Mouse (Mus musculus): ENCODE results near the gene Lpp.

DNA sequence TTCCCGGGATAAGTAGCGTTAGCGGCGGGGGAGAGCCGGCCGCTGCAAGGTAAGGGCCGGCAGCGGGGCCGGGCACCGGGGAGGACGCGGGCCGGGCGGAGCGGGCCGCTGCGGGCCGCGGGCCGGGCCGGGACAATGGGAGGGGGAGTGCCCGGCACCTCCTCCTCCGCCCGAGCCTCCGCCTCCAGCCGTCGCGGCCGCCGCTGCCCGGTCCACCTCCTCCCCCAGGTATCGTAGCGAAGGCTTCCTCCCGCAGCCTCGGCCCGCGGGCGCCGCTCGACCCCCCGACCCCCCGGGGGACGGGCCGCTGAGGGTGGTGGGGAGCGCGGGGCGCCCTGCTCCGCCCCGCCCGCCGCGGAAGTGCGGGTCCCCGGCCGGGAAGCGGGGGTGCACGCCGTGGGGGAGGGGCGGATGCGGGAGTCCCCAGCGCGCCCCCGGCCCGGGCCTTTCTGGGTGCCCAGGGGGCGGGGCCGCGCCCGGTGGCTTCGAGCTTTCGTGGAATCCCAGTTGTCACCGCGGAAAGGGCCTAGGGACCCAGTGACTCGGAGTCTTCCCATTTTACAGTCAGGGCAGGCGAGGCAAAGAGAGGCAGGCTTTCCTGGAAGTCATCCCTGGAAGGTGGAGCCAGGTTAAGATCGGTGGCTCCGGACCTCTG, 376 bp downstream of the Lpp start:
- TF ChIP-seq CTCF (IDR thresholded peaks at IDR 0.05; ENCODE audit: insufficient read depth, low read length): no peak
- no peak; the same call in 1 of the 2 replicates for TF ChIP-seq POLR2A (IDR thresholded peaks at IDR 0.05; ENCODE audit: borderline replicate concordance, extremely low read depth, low read depth, low read length)

All from lung, adult 2 months (tissue).